Mouse (Mus musculus): Measurements from ENCODE around the gene Scarf2.

Scarf2 gene

GRCm38 (mm10) chr16:17830385-17831178 is 33.5 kb downstream of the Scarf2 start:
- no peak for DNase-seq (ENCODE audit: low spot score in 2 of 2)

DNA sequence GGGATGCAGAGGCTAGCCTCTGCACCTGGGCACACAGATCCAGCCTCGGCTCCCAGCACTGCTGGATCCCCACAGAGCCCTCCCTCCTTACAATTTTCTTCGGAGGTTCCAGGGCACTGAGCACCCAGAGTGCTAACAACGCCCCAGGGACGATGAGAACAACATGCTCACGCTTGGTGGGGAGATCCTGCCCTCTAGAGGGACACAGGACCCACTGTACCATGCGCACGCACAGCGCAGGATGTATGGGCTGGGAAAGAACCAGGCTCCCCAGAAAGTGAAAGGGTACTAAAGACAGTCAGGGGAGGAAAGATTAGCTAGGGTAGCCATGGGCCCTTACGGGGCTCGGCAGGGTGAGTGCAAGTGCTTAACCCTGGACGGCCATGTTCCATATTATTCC is 34.7 kb downstream of the Scarf2 start:
- no peak for DNase-seq (ENCODE audit: low spot score in 2 of 2)

- no peak for DNase-seq (ENCODE audit: low spot score in 2 of 2)
Measured at GRCm38 (mm10) chr16:17832821-17833220, 35.7 kb downstream of the Scarf2 start, which contains the start of gene B830017H08Rik. Gene B830017H08Rik (plus strand): TSS chr16:17833121.

GRCm38 (mm10) chr16:17833321-17833680 is 36.2 kb downstream of the Scarf2 start:
- DNase-seq (ENCODE audit: low spot score in 2 of 2) = no peak

DNA sequence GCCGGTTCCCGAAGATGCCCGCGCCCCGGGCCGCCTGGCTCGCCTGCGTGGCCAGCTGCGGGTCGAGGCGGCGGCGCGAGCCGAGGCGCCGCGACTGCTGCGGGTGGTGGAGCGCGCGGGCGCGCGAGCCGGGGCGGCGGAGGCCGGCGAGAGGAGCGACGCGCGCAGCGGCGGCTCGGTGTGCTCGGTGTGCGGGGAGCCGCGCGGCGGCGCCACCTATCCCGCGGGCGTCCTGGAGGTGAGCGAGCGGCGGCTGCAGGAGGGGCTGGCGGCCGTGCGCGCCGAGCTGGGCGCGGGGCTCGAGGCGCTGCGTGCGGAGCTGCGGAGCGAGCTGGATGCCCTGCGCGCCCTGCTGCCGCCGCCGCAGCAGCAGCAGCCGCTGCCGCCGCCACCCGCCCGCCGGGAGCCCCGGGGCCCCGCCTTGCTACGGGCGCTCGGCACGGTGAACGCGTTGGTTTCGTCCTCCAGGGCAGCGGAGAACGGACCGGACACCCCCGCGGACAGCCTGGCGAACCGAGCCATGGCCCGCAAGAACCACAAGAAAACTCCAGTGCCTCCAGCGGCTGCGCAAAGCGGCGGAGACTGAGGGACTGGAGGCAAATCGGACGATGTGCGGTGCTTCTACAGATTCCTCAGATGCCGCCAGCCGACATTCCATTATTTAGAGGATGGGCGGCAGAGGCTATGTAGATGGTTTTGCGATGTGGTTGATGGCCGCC is 36.8 kb downstream of the Scarf2 start:
- DNase-seq (ENCODE audit: low spot score in 2 of 2) = no peak

- no peak for DNase-seq (ENCODE audit: low spot score in 2 of 2)
Measured at GRCm38 (mm10) chr16:17834543-17834942, 37.5 kb downstream of the Scarf2 start.

DNA sequence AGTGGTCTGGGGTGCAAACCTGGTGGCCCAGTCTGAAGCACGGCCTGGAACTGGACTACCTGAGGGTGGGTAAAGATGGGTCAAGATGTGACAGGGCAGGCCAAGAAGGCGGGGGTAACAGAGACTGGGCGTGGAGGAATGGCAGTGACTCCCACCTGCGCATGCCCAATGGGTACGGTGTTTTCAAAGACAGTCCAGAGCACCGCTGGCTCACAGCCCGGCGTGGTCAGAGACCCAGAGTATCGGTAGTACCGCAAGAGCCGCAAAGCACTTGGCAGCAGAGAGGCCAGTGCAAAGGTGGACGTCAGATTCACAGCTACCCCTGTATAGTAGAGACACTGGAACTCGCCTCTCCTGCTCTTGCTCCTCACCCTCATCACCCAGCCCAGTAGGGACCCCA is 38.4 kb downstream of the Scarf2 start:
- no peak for DNase-seq (ENCODE audit: low spot score in 2 of 2)

DNA sequence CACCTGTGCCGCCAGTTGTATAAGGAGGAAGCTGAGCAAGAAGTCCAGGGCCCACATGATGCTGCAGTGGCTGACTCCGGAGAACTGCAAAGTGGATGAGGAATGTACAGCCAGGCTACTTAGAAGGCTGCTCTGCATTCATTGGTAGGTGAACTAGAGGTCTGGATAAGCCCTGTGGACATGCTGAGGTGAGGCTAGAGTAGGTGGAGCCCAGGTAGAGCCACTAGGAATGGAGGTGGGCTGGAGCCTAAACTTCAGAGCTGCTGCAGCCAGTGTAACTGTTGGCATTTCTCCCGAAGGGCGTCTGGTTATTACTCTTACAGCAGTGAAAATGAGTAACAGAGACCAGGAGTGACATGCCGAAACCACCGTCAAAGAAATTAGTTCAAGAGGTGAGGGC is 41.0 kb downstream of the Scarf2 start, which contains the start of gene Car15:
Gene Car15, minus strand, starts transcription at position 314 of the 400 bp plus-strand sequence.
- DNase-seq (ENCODE audit: low spot score in 2 of 2) = no peak

- no peak for DNase-seq (ENCODE audit: low spot score in 2 of 2)
Measured at GRCm38 (mm10) chr16:17839976-17840375, 42.9 kb downstream of the Scarf2 start.

- DNase-seq (ENCODE audit: low spot score in 2 of 2) = no peak
Measured at GRCm38 (mm10) chr16:17842437-17842836, 45.4 kb downstream of the Scarf2 start.

DNA sequence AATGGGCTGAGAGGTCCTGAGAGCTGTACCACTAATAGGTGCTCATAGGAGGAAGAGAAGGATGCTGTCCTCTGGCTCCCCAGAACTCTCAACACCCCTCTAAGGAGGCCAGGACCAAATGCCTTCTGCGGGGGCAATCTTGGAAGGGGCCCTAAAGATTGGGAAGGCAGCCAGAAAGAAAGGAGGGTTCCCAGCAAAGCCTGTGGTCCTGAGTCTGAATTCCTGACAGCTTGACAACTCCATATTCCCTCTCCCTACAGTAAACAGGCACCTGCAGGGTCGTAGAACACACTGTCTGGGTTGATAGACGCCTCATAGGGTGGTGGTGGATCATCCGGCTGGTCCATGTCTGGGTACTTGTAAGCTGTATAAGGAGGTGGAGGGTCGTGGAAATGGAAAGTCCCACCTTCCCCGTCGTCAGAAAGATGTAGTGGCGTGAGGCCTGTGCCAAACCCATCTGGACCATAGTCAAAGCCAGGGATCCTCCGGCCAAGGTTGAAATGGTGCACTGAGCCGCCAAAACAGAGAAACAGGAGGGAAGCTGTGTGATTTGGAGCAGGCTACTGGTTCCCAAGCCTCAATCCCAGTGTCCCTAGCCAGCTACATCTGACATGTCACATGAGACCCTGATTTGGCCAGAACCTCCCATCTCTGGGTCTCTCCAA is 46.8 kb downstream of the Scarf2 start:
- no peak for DNase-seq (ENCODE audit: low spot score in 2 of 2)

- DNase-seq (ENCODE audit: low spot score in 2 of 2) = no peak
Measured at GRCm38 (mm10) chr16:17848431-17848830, 51.3 kb downstream of the Scarf2 start.

GRCm38 (mm10) chr16:17848928-17849327 is 51.8 kb downstream of the Scarf2 start:
- DNase-seq (ENCODE audit: low spot score in 2 of 2) = no peak

- DNase-seq (ENCODE audit: low spot score in 2 of 2) = no peak
Measured at GRCm38 (mm10) chr16:17849486-17849885, 52.4 kb downstream of the Scarf2 start.

DNA sequence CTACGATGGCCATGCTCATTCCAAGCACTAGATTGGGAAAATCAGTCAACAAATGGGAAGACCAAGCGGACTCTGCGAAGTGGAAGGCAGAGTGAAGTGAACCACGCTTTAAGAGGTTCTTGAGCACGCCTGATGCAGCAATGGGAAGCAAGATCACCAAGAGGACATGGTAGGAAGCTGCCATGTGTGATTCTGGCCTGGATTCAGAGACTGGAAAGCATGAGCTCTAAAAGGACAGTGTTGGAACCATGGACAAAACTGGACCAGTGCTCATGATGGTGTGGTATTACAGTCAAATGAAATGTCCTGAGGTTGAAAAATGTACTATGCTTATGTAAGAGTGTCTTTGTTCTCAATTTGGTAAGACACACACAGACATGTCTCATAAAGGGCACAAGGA is 54.2 kb downstream of the Scarf2 start:
- DNase-seq (ENCODE audit: low spot score in 2 of 2) = no peak

DNA sequence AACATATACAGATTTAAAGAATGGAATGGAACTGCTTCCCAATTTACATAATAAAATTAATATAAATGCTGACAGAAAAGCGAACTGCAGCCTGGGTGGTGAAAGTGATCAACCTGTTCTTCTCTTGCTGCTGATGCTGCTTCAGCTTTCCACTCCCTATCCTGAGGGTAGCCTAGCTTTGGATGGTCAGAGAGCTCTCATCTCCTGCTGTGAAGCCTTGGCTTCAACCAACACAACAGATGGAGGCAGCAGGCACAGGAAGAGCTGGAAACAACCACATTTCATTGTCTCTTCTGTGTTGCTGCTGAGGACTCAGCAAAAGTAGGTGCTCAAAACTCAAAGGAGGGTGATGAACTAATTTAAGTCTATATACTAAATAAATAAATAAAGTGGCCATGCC is 54.8 kb downstream of the Scarf2 start:
- no peak for DNase-seq (ENCODE audit: low spot score in 2 of 2)

- no peak for DNase-seq (ENCODE audit: low spot score in 2 of 2)
Measured at GRCm38 (mm10) chr16:17853263-17853662, 56.2 kb downstream of the Scarf2 start.

DNA sequence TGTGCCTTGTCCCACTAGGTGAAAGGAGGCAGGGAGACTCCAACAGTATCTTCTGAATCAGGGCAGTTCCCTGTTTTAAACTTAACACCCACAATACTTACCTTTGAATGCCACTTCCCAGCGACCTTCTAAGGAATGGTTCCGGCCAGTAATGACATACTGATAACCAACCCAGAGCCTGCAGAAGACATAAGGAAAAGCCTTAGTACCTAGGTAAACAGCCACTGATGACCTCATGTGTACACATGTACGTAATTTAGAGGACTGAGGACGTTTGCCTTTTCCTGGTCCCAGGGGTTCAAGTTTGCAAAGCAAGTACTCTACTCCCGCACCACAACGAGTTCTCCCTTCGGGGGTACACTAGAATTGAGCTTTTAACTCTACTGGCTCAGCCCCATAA is 60.1 kb downstream of the Scarf2 start:
- no peak for DNase-seq (ENCODE audit: low spot score in 2 of 2)
